Mouse (Mus musculus) heart, embryonic 11.5 days (tissue): Measurements from ENCODE around the gene Notch1. TPM values are rescaled to one million over a fixed set of nuclear protein-coding genes. Genes with fewer than 3 reads are reported as not detected.

Source experiments
- ATAC-seq: fragments of 200-750 bp; cut with Nextera tagmentation; replicated peaks from 2 replicates; pipeline ENCODE4 v1.8.0; 2017; ENCODE audit warnings: moderate library complexity; ENCODE audit not compliant: insufficient number of reproducible peaks, low FRiP score, low TSS enrichment
- H3K27ac ChIP-seq: fragments of 300-500 bp; sonication (generic); 2 replicates; pipeline ENCODE4 v1.5.1; 2014; ENCODE audit warnings: mild to moderate bottlenecking, low read depth, low read length
- H3K27me3 ChIP-seq: fragments of 300-500 bp; sonication (generic); 2 replicates; pipeline ENCODE4 v1.6.1; 2014; ENCODE audit warnings: mild to moderate bottlenecking, low read length, mixed read lengths; ENCODE audit not compliant: control insufficient read depth, insufficient read depth
- H3K36me3 ChIP-seq: fragments of 300-500 bp; sonication (generic); 2 replicates; pipeline ENCODE4 v1.6.1; 2014; ENCODE audit warnings: mild to moderate bottlenecking, low read length, moderate library complexity, mixed read lengths; ENCODE audit not compliant: control insufficient read depth, insufficient read depth
- H3K4me1 ChIP-seq: fragments of 300-500 bp; sonication (generic); 2 replicates; pipeline ENCODE4 v1.6.1; 2014; ENCODE audit warnings: low read length; ENCODE audit not compliant: control insufficient read depth, insufficient read depth
- H3K4me2 ChIP-seq: fragments of 300-500 bp; sonication (generic); 2 replicates; pipeline ENCODE4 v1.6.1; 2014; ENCODE audit warnings: mild to moderate bottlenecking, moderate library complexity
- H3K4me3 ChIP-seq: fragments of 300-500 bp; sonication (generic); 2 replicates; pipeline ENCODE4 v1.5.1; 2014; ENCODE audit warnings: low read depth, low read length
- H3K9ac ChIP-seq: fragments of 300-500 bp; sonication (generic); 2 replicates; pipeline ENCODE4 v1.6.1; 2014; ENCODE audit warnings: mild to moderate bottlenecking, low read depth, low read length, moderate library complexity
- H3K9me3 ChIP-seq: fragments of 300-500 bp; sonication (generic); replicated peaks from 2 replicates; pipeline ENCODE4 v1.6.1; 2016; ENCODE audit warnings: low read length; ENCODE audit not compliant: control insufficient read depth
- WGBS: fragments of 180-500 bp; shearing (Covaris S2); extraction: QIAGEN DNeasy Blood & Tissue Kit; methylation state at CpG from one replicate; pipeline ENCODE4 v1.1.7; 2014; ENCODE audit not compliant: insufficient replicate concordance; 5-methylcytosine and 5-hydroxymethylcytosine counted together
- polyA plus RNA-seq: library from polyadenylated mRNA; unstranded; fragments of >200 nt; fragmentation: Nextera tagmentation; extraction: Ambion mirVana; gene quantifications from 2 replicates; pipeline ENCODE4 v1.2.1, GENCODE M21; 2014

Notch1 gene
- polyA plus RNA-seq, 1 experiment from 2014 or later: 23.5 TPM

DNA sequence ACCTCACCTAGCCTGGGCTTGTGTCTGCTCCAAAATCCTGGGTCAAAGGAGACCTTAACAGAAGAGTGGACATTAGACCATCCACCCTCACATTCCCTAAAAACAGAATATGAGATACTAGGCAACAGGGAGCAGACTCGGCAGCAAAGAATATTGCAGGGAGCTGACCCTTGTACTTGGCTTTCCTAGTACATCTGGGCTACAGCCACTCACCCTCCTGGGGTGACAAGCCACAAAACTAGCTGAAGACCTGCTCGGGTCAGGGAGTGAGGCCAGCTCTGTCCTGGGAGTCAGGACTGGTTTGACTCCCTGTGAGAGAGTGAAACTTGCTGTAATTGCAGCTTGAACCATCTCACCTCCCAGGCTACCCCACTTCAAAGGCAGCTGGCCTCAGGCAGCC is 23.1 kb upstream of the Notch1 start:
- peaks cover 9% of the 10 kb centered on the region for H3K4me1 ChIP-seq
- H3K27ac ChIP-seq: no peak overlapping the region
- no peak overlapping the region for H3K4me2 ChIP-seq
- no peak for ATAC-seq
- H3K9ac ChIP-seq: no peak overlapping the region
- no peaks in the 10 kb centered on the region for H3K27me3 ChIP-seq
- 48% methylated on average over 2 of the region's 2 CpGs for WGBS
- no peak overlapping the region for H3K4me3 ChIP-seq
- H3K9me3 ChIP-seq: no peaks in the 10 kb centered on the region
- no peaks in the 10 kb centered on the region for H3K36me3 ChIP-seq

DNA sequence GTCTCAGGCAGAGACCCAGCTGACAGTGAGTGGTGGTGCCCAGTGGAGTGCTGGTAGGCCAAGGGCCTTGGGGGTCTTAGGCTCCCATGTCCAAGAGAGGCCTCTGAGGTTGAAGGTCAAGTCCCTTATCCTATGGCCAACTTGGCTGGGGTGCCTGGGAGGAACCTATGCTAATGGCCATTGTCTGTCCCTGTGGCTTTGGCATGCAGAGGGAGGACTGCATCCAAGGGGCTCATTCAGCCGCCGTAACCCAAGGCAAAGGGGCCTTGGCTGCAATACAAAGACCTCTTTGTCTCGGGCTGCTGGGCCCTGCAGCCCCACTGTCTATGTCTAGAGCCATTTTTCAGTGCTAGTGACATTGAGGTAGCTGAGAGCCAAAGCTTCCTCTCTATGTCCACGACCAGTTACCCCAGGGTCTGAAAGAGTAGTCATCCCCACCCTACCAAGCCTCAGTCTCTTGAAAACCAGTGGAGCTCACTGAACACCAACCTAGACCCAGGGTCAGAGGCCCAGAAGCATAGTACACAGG is 19.1 kb upstream of the Notch1 start:
- Histone ChIP-seq H3K27ac (no peak overlapping the region), H3K4me3 (no peak overlapping the region), H3K4me2 (no peak overlapping the region), H3K36me3 (no peaks in the 10 kb centered on the region), H3K4me1 (no peaks in the 10 kb centered on the region), H3K27me3 (no peaks in the 10 kb centered on the region), H3K9ac (no peak overlapping the region), H3K9me3 (no peaks in the 10 kb centered on the region)
- ATAC-seq: no peak
- 60% methylated on average over 4 of the region's 4 CpGs for WGBS

DNA sequence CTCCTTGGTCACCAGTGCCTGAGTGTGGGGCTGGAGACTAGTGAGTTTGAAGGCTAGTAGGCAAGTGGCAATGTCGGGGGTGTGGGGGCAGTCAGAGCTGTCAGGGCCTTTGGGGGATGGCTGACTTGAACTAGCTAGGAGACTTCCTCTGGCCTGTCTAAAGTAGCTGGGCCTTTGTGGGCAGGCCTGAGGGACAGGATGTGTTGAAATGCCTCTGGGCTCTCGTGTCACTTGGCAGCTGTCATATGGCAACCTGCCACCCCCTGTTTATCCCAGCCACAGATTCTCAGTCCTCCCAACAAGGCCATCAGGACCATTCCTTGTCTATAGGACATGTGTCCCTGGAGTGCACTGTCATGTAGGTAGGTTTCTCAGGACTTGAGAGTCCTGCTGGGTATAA is 18.2 kb upstream of the Notch1 start:
- ATAC-seq: no peak
- no peaks in the 10 kb centered on the region for H3K9me3 ChIP-seq
- no peak overlapping the region for H3K4me2 ChIP-seq
- no peaks in the 10 kb centered on the region for H3K4me1 ChIP-seq
- H3K4me3 ChIP-seq: no peak overlapping the region
- H3K27me3 ChIP-seq: no peaks in the 10 kb centered on the region
- H3K36me3 ChIP-seq: no peaks in the 10 kb centered on the region
- WGBS: 51% methylated on average over 2 of the region's 2 CpGs
- H3K27ac ChIP-seq: no peak overlapping the region
- H3K9ac ChIP-seq: no peak overlapping the region

DNA sequence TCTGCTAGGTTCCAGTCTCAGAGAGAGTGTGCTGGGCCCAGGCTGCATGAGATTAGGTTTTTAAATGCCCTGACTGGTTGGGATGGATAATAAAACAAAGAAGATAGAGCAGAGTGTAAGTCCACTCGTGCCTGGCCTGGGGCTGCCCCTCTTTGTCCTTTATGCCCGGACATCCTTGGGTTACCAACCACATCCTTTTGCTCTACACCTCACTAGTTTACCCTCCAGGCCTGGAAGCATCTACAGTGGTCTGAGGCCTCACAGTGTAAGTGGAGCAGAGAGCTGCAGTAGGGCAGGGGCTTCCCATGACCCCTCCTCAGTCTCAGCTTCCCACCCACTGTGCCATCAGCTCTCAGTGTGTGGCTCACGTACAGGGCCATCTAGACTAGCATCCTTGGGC is 17.7 kb upstream of the Notch1 start:
- Histone ChIP-seq H3K9me3 (no peaks in the 10 kb centered on the region), H3K27me3 (no peaks in the 10 kb centered on the region), H3K4me3 (no peak overlapping the region), H3K4me2 (no peak overlapping the region), H3K27ac (no peak overlapping the region), H3K4me1 (no peaks in the 10 kb centered on the region), H3K36me3 (no peaks in the 10 kb centered on the region), H3K9ac (no peak overlapping the region)
- ATAC-seq: no peak
- WGBS: 73% methylated on average over 3 of the region's 3 CpGs

DNA sequence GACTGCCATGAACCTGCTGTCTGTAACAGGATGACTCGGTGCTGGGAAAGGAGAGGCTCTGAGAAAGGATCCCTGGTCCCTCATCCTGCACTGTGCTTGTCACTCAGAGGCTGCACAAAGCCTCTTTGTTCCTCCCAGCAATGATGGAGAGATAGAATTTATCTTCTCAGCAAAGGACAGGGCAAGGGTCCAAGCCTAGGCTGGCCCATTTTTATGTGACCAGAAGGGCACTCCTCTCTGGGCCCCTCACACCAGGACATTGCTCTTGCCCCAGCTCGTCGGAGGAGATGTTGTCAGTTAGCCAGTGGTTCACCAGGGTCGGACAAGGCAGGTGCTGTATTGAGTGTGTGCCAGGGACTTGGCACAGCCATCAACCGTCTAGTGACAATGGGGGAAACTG is 16.8 kb upstream of the Notch1 start:
- no peaks in the 10 kb centered on the region for H3K9me3 ChIP-seq
- H3K36me3 ChIP-seq: no peaks in the 10 kb centered on the region
- WGBS: 50% methylated on average over 5 of the region's 5 CpGs
- ATAC-seq: no peak; the same call in 1 of the 2 replicates
- H3K9ac ChIP-seq: no peak overlapping the region
- no peak overlapping the region for H3K4me2 ChIP-seq
- H3K27ac ChIP-seq: no peak overlapping the region
- H3K27me3 ChIP-seq: no peaks in the 10 kb centered on the region
- no peaks in the 10 kb centered on the region for H3K4me1 ChIP-seq
- H3K4me3 ChIP-seq: no peak overlapping the region

DNA sequence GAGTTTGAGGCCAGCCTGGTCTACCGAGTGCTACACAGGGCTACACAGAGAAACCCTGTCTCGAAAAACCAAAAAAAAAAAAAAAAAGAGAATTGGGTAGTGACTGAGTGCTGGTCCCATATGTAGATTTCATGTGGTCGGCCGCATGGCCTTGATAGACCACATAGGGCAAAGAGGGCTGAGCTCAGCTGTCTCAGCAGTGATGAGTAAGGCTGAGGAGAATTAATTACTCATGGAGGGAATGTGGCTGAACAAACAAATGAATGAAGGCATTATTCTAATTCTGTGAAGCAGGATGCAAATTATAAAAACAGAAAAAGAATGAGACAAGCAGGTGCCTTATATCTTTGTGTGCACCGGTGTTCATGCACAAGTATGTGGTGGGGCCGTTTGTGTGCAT is 15.4 kb upstream of the Notch1 start:
- 90% methylated on average over 6 of the region's 6 CpGs for WGBS

DNA sequence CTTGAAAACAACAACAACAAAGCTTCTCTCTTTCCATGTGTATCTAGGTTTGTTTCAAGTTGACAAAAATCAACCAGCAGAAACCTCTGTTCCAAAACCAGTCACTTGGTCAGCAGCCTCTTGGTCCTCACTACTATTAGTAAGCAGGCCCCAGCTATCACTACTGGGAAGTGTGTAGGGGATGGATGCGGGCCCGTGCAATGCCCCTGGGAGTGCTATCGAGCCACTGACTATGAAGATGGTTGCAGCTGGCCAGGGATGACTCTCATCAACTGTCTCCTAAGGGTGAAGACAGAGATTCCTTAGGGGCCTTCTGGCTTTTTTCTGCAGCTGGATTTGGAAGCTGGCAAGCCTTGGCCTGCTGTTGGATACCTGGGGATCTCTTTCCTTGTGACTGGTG is 13.4 kb upstream of the Notch1 start:
- whole genome bisulfite sequencing: 56% methylated on average over 3 of the region's 3 CpGs
- Histone ChIP-seq H3K4me2 (no peak overlapping the region), H3K27ac (no peak overlapping the region)

More for the DNA sequence above, 15.4 kb upstream of the Notch1 start:
- Histone ChIP-seq H3K9me3 (no peaks in the 10 kb centered on the region), H3K36me3 (no peaks in the 10 kb centered on the region), H3K4me1 (peaks cover 2% of the 10 kb centered on the region; the same call in 1 of the 2 replicates), H3K4me3 (no peak overlapping the region), H3K27ac (no peak overlapping the region), H3K9ac (no peak overlapping the region), H3K27me3 (no peaks in the 10 kb centered on the region), H3K4me2 (no peak overlapping the region)
- ATAC-seq: no peak

DNA sequence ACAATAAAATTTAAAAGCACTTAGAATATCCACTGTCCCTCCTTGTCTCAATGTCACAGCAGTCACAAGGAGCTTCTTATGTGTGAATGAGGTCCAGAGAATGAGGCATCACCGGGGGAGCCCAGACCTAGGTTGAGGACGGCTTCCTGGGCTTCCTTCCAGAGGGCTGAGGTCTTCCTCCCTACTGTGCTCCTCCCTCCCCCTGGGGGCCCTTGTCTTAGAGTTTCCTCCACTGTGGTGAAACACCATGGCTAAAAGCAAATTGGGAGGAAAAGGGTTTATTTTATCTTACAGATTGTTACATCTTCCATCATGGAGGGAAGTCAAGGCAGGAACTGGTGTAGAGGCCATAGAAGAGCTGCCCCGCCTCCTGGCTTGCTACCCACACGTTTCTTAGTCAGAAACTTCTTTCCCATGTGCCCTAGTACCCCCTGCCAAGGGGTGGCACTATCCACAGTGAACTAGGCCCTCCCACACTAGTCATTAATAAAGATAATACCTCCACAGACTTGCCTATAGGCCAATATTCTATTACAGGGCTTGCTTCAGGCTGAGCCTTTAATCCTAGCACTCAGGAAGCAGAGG is 12.8 kb upstream of the Notch1 start:
- H3K27me3 ChIP-seq: no peaks in the 10 kb centered on the region
- peaks cover 16% of the 10 kb centered on the region; the same call in 1 of the 2 replicates for H3K4me1 ChIP-seq
- no peak overlapping the region for H3K27ac ChIP-seq
- no peak overlapping the region for H3K4me3 ChIP-seq
- WGBS: 55% methylated on average over 4 of the region's 4 CpGs
- H3K9me3 ChIP-seq: no peaks in the 10 kb centered on the region
- H3K36me3 ChIP-seq: no peaks in the 10 kb centered on the region
- H3K4me2 ChIP-seq: no peak overlapping the region
- ATAC-seq: no peak
- no peak overlapping the region for H3K9ac ChIP-seq

More for the DNA sequence above, 13.4 kb upstream of the Notch1 start:
- ATAC-seq: no peak
- H3K9me3 ChIP-seq: no peaks in the 10 kb centered on the region
- H3K9ac ChIP-seq: no peak overlapping the region
- H3K27me3 ChIP-seq: no peaks in the 10 kb centered on the region
- no peak overlapping the region for H3K4me3 ChIP-seq
- peaks cover 16% of the 10 kb centered on the region; the same call in 1 of the 2 replicates for H3K4me1 ChIP-seq
- H3K36me3 ChIP-seq: no peaks in the 10 kb centered on the region
